Mouse (Mus musculus) CH12.LX (cell line): ENCODE results near the gene Fgfr2. TPM values are rescaled to one million over a fixed set of nuclear protein-coding genes. Genes with fewer than 3 reads are reported as not detected.
A peak's percentile ranks its signal among the peaks of the same experiment; 100 is the strongest.

ENCODE experiments used
- DNase-seq: peaks from one replicate; pipeline ENCODE4 v3.0.0-alpha.2; 2013; ENCODE audit errors: extremely low read depth
- H3K27ac ChIP-seq: 2 replicates; pipeline ENCODE4 v1.5.1; 2012; ENCODE audit warnings: low read depth, mild to moderate bottlenecking, control low read depth, moderate library complexity; ENCODE audit not compliant: insufficient read depth
- H3K27me3 ChIP-seq: replicated peaks from 2 replicates; pipeline ENCODE3; 2012; ENCODE audit warnings: inconsistent platforms
- H3K36me3 ChIP-seq, 2 experiments: replicated peaks in 1 of 2; 2 replicates each; pipeline versions ENCODE3 to v1.6.1; 2012; ENCODE audit warnings: inconsistent platforms in 1 of 2, low read length in 1 of 2, mild to moderate bottlenecking in 1 of 2, mixed read lengths in 1 of 2, moderate library complexity in 1 of 2; ENCODE audit not compliant: control insufficient read depth in 1 of 2, insufficient read depth in 1 of 2
- H3K4me1 ChIP-seq, 2 experiments: 2 replicates each; pipeline ENCODE4 v1.6.1; 2012; ENCODE audit warnings: inconsistent platforms in 1 of 2, moderate library complexity in 1 of 2; ENCODE audit not compliant: insufficient read depth in 2 of 2, control insufficient read depth in 1 of 2
- H3K4me2 ChIP-seq: 2 replicates; pipeline ENCODE4 v1.6.1; 2012; ENCODE audit warnings: low read depth, mild to moderate bottlenecking, control low read depth; ENCODE audit not compliant: poor library complexity, insufficient read depth, severe bottlenecking
- H3K4me3 ChIP-seq, 3 experiments: fragments of 150-350 bp in 1 of 3; sonication (generic) in 1 of 3; replicated peaks in 1 of 3; 2 replicates each; pipeline versions ENCODE3 to v1.5.1; 2011 to 2012; ENCODE audit warnings: low read depth in 2 of 3, low read length in 2 of 3, mild to moderate bottlenecking in 2 of 3, moderate library complexity in 2 of 3, control low read depth in 1 of 3, improper control_type of control experiment in 1 of 3, inconsistent platforms in 1 of 3, mixed read lengths in 1 of 3; ENCODE audit not compliant: poor library complexity in 1 of 3
- H3K79me2 ChIP-seq: replicated peaks from 2 replicates; pipeline ENCODE4 v1.6.1; 2012; ENCODE audit warnings: mild to moderate bottlenecking, moderate library complexity; ENCODE audit not compliant: control insufficient read depth, poor library complexity, insufficient read depth, severe bottlenecking; ENCODE audit errors: extremely low read depth
- H3K9ac ChIP-seq: 2 replicates; pipeline ENCODE4 v1.6.1; 2012; ENCODE audit warnings: low read depth, mild to moderate bottlenecking, control low read depth, moderate library complexity; ENCODE audit not compliant: insufficient read depth
- H3K9me3 ChIP-seq: replicated peaks from 2 replicates; pipeline ENCODE3; 2012; ENCODE audit warnings: low read length, inconsistent platforms, mixed read lengths
- BHLHE40 ChIP-seq: IDR thresholded peaks from 2 replicates; pipeline ENCODE4 v1.6.1; 2011; ENCODE audit warnings: mild to moderate bottlenecking, low read depth, low read length, improper control_type of control experiment
- CHD2 ChIP-seq: IDR thresholded peaks from 2 replicates; pipeline ENCODE4 v1.6.1; 2011; ENCODE audit warnings: low read length, improper control_type of control experiment
- ELF1 ChIP-seq: IDR thresholded peaks from 2 replicates; pipeline ENCODE4 v1.6.1; 2014; ENCODE audit warnings: low read depth, mild to moderate bottlenecking, inconsistent platforms, low read length, improper control_type of control experiment
- EP300 ChIP-seq: IDR thresholded peaks from 2 replicates; pipeline ENCODE4 v1.6.1; 2011; ENCODE audit warnings: low read length, improper control_type of control experiment
- ETS1 ChIP-seq: conservative IDR thresholded peaks from 2 replicates; pipeline ENCODE4 v1.6.1; 2012; ENCODE audit warnings: low read depth, mild to moderate bottlenecking, inconsistent platforms, low read length, improper control_type of control experiment, moderate library complexity
- GABPA ChIP-seq: IDR thresholded peaks from 2 replicates; pipeline ENCODE4 v1.6.1; 2012; ENCODE audit warnings: low read depth, low read length, improper control_type of control experiment, inconsistent platforms; ENCODE audit not compliant: insufficient replicate concordance
- JUND ChIP-seq: conservative IDR thresholded peaks from 2 replicates; pipeline ENCODE4 v1.6.1; 2011; ENCODE audit warnings: low read depth, low read length, improper control_type of control experiment
- KAT2A ChIP-seq: IDR thresholded peaks from 2 replicates; pipeline ENCODE4 v1.6.1; 2012; ENCODE audit warnings: low read length, improper control_type of control experiment, inconsistent platforms; ENCODE audit not compliant: insufficient replicate concordance
- MEF2A ChIP-seq: IDR thresholded peaks from 2 replicates; pipeline ENCODE4 v1.6.1; 2014; ENCODE audit warnings: low read depth, mild to moderate bottlenecking, inconsistent platforms, low read length, improper control_type of control experiment, borderline replicate concordance
- MXI1 ChIP-seq: IDR thresholded peaks from 2 replicates; pipeline ENCODE4 v1.6.1; 2011; ENCODE audit warnings: mild to moderate bottlenecking, low read depth, low read length, improper control_type of control experiment
- NRF1 ChIP-seq: IDR thresholded peaks from 2 replicates; pipeline ENCODE4 v1.6.1; 2014; ENCODE audit warnings: low read depth, mild to moderate bottlenecking, inconsistent platforms, low read length, improper control_type of control experiment, moderate library complexity
- PAX5 ChIP-seq: IDR thresholded peaks from 2 replicates; pipeline ENCODE4 v1.6.1; 2012; ENCODE audit warnings: low read length, inconsistent platforms, mixed read lengths
- POLR2AphosphoS2 ChIP-seq: IDR thresholded peaks from 2 replicates; pipeline ENCODE4 v1.6.1; 2011; ENCODE audit warnings: low read depth, low read length, improper control_type of control experiment
- SIN3A ChIP-seq: IDR thresholded peaks from 2 replicates; pipeline ENCODE4 v1.6.1; 2012; ENCODE audit warnings: low read length, improper control_type of control experiment, inconsistent platforms
- SMC3 ChIP-seq: IDR thresholded peaks from 2 replicates; pipeline ENCODE4 v1.6.1; 2011; ENCODE audit warnings: low read depth, low read length, improper control_type of control experiment
- TBP ChIP-seq: conservative IDR thresholded peaks from 2 replicates; pipeline ENCODE4 v1.6.1; 2011; ENCODE audit warnings: low read depth, low read length, improper control_type of control experiment
- USF1 ChIP-seq: IDR thresholded peaks from 2 replicates; pipeline ENCODE4 v1.6.1; 2014; ENCODE audit warnings: low read depth, mild to moderate bottlenecking, inconsistent platforms, low read length, improper control_type of control experiment
- ZC3H11A ChIP-seq: IDR thresholded peaks from 2 replicates; pipeline ENCODE4 v1.6.1; 2012; ENCODE audit warnings: low read depth, mild to moderate bottlenecking, inconsistent platforms, low read length, improper control_type of control experiment
- dilution Hi-C: fragments of 300-500 bp; cut with MboI; formaldehyde crosslinking; loops from 2 replicates; pipeline ENCODE4 v1.14.3; 2020; ENCODE audit warnings: low sequenced_read_pairs; ENCODE audit not compliant: extremely low pct_unique_long_range_greater_than_20kb, extremely low pct_ligation_motif_present
- in situ Hi-C: fragments of 300-500 bp; cut with MboI; formaldehyde crosslinking; loops from 3 replicates; pipeline ENCODE4 v1.14.3; 2019; ENCODE audit warnings: low sequenced_read_pairs, low pct_ligation_motif_present, low pct_unique_long_range_greater_than_20kb, mixed read lengths
- polyA plus RNA-seq: library from polyadenylated mRNA; unstranded; fragments of >175 nt; gene quantifications from 2 replicates; pipeline ENCODE4 v1.2.1, GENCODE M21; 2012; ENCODE audit warnings: low read depth; ENCODE audit not compliant: insufficient read length
- total RNA-seq, 2 experiments: library from RNA; depleted of rRNA; stranded (reverse); fragments of 300-350 nt in 1 of 2; fragments of >200 nt in 1 of 2; gene quantifications; 2 replicates each; pipeline ENCODE4 v1.2.3; 2012 to 2014

Gene Fgfr2
- total and polyA plus RNA-seq, 3 experiments: not detected

- no peaks in the 10 kb centered on the region for H3K9me3 ChIP-seq
- no peak for TF ChIP-seq SMC3
- TF ChIP-seq TBP: no peak
- TF ChIP-seq NRF1: no peak
- TF ChIP-seq MXI1: no peak
- no peak for TF ChIP-seq KAT2A
- no peak for TF ChIP-seq JUND
- no peak for TF ChIP-seq PAX5
- no peak for TF ChIP-seq SIN3A
- no peak for TF ChIP-seq GABPA
- H3K79me2 ChIP-seq: no peaks in the 10 kb centered on the region
- no peak overlapping the region for H3K9ac ChIP-seq
- dilution Hi-C loops: no loop called here
- H3K27me3 ChIP-seq: peaks cover 2% of the 10 kb centered on the region
- H3K4me1 ChIP-seq: peaks cover 0 to 29% of the 10 kb centered on the region in 2 experiments; a peak in 2 of 4 replicates
- no peak for DNase-seq
- no peak overlapping the region for H3K4me3 ChIP-seq
- no peak overlapping the region for H3K4me2 ChIP-seq
- H3K27ac ChIP-seq: no peak overlapping the region
- in situ Hi-C loops: no loop called here
- no peaks in the 10 kb centered on the region for H3K36me3 ChIP-seq
These were observed 2227.6 kb downstream of the Fgfr2 start for GRCm38 (mm10) chr7:130895618-130895945.

GRCm38 (mm10) chr7:130894931-130895617 is 2228.1 kb downstream of the Fgfr2 start:
- no peak for TF ChIP-seq POLR2AphosphoS2
- no peak for TF ChIP-seq ZC3H11A
- no peak for TF ChIP-seq JUND
- TF ChIP-seq PAX5: no peak
- no peak for TF ChIP-seq KAT2A
- 0 out of 2 replicates have a peak, but pooled peaks have one; percentile 14 for TF ChIP-seq EP300
- Histone ChIP-seq H3K27ac (no peak overlapping the region), H3K36me3 (no peaks in the 10 kb centered on the region), H3K27me3 (peaks cover 2% of the 10 kb centered on the region), H3K79me2 (no peaks in the 10 kb centered on the region), H3K9me3 (no peaks in the 10 kb centered on the region), H3K4me3 (no peak overlapping the region), H3K4me1 (peaks cover 0 to 26% of the 10 kb centered on the region in 2 experiments; a peak in 2 of 4 replicates), H3K9ac (no peak overlapping the region), H3K4me2 (no peak overlapping the region)
- peak; percentile 8 for DNase-seq
- in situ Hi-C loops: no loop called here
- dilution Hi-C loops: no loop called here

DNA sequence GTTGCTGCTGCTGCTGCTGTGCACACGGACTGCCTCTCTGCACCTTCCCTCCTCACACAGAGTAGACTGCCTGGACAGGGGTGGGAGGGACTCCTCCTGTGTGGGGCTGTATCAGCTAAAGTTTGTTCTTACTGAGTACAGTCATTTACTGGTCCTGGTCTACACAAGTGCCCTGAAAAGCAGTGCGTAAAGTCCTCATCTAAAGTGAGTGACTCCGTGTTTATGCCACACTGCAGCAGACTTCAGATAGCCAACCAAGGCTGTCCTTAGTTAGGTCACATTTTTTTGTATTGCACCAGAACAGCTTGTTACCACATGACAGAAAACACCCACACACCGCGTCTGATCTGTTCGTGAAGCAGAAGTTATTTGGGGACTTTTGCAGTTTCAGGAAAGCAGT is 2230.2 kb downstream of the Fgfr2 start:
- peak; percentile 24 for DNase-seq
- dilution Hi-C loops: no loop called here
- peaks cover 2% of the 10 kb centered on the region for H3K27me3 ChIP-seq
- H3K4me3 ChIP-seq: no peak overlapping the region
- H3K9ac ChIP-seq: no peak overlapping the region
- H3K4me2 ChIP-seq: no peak overlapping the region
- no peaks in the 10 kb centered on the region for H3K9me3 ChIP-seq
- in situ Hi-C loops: no loop called here
- TF ChIP-seq BHLHE40: no peak
- TF ChIP-seq USF1: no peak
- no peak for TF ChIP-seq KAT2A
- no peak for TF ChIP-seq ELF1
- TF ChIP-seq TBP: no peak
- no peak for TF ChIP-seq ETS1
- no peak for TF ChIP-seq CHD2
- TF ChIP-seq GABPA: no peak
- no peak for TF ChIP-seq EP300
- no peak for TF ChIP-seq MEF2A
- TF ChIP-seq, all 38 proteins: peak for 0
- Histone ChIP-seq H3K79me2 (no peaks in the 10 kb centered on the region), H3K4me1 (peaks cover 0 to 31% of the 10 kb centered on the region in 2 experiments; a peak in 2 of 4 replicates), H3K27ac (no peak overlapping the region), H3K36me3 (no peaks in the 10 kb centered on the region)
